Mouse (Mus musculus): Measurements from ENCODE around the gene Syngr2. TPM values are rescaled to one million over a fixed set of nuclear protein-coding genes. Genes with fewer than 3 reads are reported as not detected.
"Not testable (repeated sequence)": the region's sequence is repeated elsewhere in the genome, so short reads cannot be mapped to it uniquely, and the experiment has no call there.

Gene Syngr2
- total RNA-seq, 2 experiments from 2014 or later: 60.2 to 69.5 TPM

DNA sequence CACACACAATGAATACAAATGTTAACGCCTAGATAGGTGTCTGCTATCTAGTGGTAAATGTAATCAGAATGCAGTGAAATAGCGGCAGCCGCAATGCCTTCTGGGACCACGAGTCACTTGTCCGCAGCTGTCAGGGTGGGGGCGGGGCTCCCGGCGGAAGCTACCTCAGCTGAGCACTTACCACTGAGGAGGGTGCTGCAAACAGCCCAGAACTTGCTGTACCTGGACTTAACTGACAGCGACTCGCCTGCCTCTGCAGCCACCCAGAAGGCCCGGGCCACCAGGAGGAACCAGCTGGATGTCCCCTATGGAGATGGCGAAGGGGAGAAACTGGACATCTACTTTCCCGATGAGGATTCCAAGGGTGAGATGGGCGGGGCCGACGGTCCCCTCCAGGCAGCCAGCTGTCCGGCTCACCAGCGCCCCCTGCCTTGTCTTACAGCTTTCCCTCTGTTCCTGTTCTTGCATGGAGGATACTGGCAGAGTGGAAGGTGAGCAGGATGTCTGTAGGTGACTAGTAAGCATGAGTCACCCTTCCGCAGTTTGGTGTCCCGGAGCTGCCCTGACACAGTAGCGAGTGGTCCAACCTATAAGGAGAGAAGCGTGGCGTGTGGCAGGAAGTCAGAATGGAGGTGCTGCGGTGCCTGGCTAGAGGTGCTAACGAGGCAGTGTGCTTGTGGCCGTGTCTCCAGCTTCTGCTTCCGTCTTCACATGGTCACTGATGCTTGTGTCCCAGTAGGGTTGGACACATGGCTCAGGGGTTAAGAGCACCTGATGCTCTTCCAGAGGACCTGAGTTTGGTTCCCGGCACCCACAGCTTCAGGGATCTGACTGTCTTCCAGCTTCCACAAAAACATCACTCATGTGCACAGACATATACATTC, 22.9 kb downstream of the Syngr2 start:
- peak; percentile 78 for DNase-seq

DNA sequence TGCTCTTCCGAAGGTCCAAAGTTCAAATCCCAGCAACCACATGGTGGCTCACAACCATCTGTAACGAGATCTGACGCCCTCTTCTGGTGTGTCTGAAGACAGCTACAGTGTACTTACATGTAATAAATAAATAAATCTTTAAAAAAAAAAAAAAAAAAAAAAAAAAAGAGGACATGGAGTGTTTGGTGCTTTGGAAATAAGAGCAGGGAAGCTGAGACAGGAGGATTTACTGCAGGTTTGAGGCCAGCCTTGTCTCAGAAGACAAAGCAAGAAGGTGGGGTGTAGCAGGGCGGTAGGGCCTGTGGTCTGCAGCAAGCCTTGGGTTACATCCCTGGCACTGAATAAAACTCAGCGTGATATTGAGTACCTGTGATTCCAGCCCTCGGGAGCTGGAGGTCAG, 24.0 kb downstream of the Syngr2 start:
- DNase-seq: not testable (repeated sequence)

DNA sequence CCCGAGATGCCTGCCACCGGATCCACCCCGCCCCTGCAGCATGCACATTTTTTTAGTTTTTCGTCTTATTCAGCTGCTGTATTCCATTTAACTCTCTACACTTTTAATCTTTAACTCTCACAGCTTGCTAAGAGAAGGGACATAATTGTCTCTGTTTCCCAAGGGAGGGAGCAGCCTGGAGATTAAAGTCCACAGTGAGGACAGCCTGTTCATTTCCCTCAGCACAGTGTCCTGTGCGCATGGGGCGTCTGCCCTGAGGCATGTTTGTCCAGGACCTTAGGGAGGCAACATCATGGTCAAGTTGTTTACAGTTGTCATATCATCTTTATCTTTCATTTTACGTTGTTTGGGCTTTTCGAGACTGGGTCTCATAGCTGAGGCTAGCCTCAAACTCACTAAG, 24.6 kb downstream of the Syngr2 start:
- DNase-seq: no peak

DNA sequence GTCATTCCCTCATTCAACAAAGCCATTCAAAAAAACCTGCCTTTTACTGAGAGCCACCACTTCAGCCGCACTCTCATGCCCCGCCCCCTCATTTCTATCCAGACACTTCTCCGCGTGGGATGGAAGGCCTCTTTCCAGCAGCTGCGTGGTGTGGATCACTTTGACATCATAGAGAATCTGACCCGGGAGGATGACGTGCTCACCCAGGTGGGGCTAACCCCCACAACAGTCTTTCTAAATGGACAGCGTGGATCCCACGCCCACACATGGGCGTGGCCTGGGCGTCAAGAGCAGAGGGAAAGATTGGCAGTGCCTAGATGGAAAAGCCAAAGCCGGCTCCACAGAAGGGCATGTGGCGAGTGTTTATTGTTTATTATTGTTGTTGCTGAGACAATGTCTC, 26.8 kb downstream of the Syngr2 start:
- peak; percentile 43 for DNase-seq

DNA sequence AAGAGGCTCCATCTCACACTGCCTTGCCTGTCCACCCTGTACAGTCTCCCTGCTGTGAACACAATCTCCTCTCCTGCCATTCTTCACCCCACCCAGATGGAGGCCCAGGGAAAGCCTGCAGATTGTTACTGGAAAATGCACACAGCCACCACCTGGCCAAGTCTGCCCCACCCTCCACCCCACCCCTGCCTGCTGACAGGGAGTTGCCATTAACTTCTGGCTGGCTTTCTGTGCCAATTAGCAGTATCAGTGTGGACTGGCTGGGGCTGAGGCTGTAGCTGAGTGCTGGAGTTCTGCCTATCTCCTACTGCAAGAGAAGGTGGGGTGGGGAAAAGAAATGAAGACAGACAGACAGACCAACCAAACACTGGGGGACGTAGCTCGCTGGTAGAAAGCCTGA, 29.1 kb downstream of the Syngr2 start:
- no peak for DNase-seq

DNA sequence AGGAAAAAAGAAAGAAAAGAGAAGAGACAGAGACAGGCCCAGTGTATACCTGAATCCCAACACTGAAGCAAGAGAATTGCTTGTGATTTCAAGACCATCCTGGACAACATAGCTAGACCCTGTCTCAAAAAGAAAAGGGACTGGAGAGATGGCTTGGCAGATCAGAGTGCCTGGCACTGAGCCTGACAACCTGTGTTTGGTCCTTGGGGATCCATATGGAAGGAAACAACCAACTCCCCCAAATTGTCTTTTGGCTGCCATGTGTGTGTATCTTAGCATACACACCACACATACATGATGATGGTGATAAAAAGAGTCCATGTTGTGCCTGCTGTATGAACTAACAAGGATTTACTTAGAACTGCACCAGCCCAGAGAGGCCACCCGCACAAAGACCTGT, 29.6 kb downstream of the Syngr2 start:
- no peak for DNase-seq

DNA sequence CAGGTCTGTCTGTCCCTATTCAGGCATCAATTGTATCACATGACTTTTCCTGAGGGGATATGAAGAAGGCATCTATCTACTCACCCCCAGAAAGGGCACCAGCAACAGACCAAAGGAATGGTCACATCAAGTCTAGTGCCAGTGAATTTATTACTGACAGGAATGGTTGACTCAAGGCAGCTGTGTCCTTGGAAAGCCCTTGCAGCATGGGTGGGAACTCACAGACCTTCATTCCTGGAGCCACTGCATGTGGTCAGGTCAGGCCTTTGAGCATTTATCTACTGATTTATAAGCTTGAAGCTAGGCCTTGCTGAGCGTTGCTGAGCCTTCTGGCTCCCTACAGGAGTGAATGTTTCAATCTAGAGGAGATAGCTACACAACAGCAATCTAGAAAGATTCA, 31.4 kb downstream of the Syngr2 start:
- DNase-seq: no peak

DNA sequence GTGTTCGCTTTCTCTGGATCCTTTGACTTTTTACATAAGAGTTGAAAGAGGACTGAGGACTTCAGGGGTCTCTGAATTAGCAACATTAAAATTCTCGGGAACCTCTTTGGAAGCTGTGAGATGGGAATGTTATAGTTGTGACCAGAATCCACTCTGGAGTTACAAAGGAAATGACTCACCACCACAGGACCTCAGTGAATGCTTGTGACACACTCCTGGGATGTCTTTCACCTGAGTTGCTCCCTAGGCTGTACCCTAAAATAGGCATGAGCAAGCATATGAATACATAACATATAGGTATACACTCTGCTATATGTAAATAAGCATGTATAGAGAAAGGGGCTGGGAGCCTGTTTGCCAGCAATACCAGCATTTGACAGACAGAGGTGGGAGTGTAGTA, 34.0 kb downstream of the Syngr2 start:
- DNase-seq: no peak

DNA sequence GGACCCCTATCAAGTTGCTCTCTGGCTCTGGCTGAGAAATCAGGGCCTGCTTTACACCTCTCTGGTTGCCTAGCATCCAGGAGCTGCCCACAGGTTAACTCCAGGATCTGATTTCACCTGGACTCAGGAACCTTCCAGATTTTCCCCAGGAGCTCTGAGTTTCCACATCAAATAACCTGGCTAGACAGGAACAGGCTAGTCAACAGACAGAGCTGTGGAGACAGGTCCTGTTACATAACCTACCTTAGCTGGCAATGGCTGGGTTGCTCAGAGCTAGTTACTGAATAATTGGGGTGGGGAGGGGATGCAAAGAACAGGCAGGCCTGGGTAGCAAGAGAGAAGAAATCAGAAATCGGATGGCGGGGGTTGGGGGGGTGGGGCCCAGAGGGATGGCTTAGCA, 35.5 kb downstream of the Syngr2 start:
- DNase-seq: no peak

DNA sequence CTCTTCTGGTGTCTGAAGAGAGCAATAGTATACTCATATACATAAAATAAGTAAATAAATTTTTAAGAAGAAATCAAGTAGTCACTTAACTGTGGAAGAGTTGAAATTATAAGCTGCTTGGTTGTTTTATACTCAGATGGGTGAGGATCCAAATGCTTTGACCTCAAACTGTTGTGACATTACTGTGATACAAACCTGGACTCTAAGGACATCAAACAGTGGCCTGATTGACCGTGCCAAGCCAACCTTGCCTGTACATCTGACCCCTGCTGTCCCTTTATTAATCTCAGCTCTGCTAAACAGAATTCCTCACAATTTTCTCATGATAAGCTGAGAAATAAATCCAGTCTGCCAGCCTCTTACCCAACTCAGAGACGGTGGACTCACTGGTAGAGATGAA, 36.2 kb downstream of the Syngr2 start:
- no peak for DNase-seq

DNA sequence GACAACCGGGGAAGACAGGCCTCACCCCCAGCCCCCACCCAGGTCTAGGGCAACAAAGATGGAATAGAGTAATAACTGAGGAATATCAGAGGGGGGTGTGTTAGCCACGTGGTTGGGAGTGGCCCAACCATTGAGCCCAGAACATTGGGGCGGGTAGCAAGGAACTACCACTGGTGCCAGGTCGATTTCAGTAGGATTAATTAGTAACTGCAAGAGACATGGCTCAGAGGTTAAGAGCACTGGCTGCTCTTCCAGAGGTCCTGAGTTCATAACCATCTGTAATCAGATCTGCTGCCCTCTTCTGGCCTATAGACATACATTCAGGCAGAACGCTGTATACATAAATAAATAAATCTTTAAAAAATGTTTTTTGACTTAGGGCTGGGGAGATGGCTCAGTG, 37.2 kb downstream of the Syngr2 start:
- DNase-seq: no peak

DNA sequence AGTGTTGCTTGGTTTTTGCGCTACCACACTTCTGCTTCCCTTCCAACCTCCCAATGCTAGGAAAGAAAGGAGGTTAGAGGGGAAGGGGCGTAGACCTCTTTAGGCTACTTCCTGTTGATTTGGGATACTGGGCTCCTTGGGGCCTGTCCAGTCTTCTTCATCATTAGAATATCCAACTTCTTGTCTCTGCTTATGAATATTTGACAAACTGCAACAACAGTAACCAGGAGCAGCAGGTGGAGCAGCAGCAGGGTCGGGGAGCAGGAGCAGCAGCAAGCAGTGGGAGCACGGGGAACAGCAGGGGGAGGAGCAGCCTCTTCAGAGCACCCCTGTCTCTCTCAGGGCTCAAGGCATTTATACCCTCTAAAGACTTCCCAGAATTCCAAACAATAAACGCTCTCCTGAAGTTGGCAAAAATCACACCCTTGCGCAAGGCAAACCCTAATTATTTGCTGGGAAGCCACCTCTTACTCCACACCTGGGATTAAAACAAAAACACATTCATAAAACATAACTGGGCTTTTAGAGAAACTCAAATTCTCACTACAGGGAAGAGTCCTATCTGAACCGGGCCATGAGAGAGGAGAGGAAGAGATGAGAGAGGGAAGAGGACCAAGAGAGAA, 38.2 kb downstream of the Syngr2 start:
- DNase-seq: no peak

DNA sequence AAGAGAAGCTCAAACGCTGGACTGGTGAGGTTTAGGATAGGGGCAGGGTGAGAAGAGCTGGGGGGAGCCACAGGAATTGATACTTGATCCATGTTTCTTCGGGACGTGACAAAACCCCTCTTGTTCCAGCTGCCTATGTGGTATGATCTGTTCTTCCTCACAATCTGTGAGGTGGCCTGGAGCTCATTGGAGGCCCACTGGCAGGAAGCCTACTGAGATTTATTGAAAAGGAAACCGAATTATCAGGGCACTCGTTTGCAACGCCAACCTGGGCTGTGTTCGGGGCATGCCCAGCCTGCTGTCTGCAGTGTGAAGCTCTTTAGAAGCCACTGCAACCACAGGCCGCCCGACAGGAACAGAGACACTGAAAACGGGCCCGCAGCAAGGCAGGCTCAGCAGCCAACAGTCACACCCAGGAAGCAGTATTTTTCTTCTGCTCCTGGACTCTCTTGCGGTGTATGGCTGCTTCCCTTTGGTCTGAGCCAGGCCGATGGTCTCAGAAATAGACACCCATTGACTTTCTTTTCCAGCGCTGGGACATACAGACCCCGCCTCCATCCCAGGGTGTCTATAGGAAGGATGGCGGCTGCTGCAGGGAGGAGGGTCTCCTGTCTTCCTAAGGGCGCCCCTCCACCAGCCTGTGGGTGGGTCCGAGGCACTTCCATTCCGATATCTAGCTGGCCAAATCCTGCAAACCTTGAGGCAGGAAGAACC, 39.0 kb downstream of the Syngr2 start:
- DNase-seq: peak; percentile 56

DNA sequence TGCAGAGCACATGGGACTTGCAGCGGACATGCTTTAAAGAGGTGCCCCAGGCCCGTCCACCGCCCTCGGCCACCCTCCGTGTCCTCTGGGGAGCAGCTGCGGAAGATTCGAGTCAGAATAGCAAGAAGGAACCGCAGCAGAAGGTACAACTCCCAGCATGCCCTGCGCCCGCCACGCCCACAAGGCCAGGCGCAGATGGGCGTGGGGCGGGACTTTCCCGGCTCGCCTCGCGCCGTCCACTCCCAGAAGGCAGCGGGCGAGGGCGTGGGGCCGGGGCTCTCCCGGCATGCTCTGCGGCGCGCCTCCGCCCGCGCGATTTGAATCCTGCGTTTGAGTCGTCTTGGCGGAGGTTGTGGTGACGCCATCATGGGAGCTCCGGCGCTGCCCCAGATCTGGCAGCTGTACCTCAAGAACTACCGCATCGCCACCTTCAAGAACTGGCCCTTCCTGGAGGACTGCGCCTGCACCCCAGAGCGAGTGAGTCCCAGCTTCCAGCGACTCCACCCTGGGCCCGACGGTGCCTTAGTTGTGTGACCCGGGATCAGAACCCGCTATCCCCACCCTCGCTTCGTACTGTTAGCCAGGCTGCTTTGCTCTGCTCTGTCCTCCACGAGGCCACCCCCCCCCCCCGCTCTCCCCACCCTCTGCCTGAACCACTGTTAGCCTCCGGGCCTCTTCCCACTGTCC, 39.7 kb downstream of the Syngr2 start, which contains the start of gene Birc5:
Gene Birc5 (plus strand): TSS at position 267 of the 687 bp plus-strand sequence.
- peak; percentile 98 for DNase-seq

DNA sequence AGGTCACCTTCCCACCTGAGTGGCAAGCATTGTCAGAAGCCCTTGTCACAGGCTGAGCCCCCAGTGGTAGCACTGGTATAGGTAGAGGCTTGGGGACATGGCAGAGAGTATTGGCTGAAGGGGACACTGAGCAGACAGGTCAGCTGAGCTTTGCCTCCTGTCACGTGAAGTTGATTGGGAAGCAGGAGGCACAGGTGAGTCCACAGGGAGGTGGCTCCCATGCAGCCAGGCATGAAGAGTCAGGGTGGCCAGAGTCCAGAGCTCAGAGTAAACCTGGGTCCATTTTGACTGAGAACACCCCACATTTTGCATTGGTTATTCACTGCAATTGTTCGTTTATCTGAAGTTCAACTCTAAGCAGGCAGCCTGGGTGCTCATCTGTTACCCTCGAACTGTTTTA, 43.4 kb downstream of the Syngr2 start:
- no peak for DNase-seq

DNA sequence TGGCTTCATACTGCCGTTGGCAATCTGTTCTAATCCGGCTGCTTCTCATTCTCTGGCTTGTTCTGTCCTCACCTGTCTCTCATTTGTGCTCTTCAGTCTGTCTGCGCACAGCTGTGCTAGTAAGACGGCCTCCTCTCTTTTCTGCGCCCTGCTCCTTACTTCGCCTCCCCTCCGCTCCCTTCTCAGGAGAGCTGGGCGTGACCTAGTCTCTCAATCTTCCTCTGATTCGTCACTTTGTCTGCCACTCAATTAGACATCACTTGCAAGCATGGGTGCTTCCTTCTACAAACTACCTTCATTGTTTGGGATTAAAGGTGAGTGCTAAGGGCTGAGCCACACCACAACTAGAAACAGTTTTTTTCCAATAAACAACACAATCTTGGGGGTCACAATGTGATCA, 44.8 kb downstream of the Syngr2 start:
- no peak for DNase-seq

DNA sequence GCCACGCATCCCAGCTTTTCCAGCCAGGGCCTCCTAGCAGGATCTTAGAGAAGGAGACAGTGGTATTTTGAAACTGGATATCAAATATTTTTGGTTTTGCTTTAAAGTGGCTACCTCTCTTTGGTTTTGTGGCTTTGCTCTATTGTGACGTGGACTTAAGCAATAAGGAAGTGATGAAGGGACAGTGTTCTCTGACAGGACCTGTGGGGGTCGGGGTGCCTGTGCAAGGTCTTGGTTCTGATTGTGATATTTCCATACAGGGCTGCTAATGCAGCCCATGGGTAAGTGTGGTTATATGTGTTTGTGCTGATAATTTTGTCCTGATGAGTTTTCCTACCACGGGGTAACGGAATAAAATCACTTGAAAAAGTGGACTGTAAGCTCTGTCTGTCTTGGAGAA, 45.9 kb downstream of the Syngr2 start:
- no peak for DNase-seq

DNA sequence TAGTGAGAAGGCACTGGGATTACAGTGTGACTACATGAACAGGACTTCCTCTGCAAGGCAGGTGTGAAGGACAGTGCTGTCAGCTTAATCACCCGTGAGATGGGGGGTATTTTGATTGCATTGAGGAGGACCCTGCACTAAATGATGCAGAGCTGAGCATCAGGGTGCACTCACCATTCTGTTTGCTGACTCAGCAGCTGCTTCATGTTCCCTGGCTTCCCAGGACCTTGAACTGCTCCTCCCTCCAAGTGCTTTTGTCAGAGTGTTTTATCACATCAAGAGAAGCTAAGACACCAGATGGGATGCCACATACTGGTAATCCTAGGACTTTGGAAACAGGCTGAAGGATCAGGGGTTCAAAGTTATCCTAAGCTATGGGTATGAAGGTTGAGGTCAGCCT, 46.5 kb downstream of the Syngr2 start:
- no peak for DNase-seq

DNA sequence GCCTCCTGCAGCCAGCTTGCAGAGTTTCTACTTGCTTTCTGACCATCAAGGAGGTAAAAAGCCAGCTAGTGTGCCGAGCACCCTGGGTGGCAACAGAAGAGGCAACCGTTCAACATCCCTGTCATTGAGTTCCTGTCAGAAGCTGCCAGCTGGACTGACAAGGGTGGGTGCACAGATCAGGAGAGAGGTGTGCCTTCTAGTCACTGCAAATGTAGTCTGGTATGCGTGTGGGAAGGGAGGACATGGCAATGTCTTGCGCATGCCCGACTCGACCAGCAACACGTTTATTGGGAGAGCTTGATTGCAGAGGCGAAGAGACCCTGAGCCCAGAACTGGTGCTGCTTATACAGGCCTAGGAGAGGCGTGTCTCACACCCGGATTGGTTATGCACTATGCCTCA, 48.0 kb downstream of the Syngr2 start:
- DNase-seq: no peak

DNA sequence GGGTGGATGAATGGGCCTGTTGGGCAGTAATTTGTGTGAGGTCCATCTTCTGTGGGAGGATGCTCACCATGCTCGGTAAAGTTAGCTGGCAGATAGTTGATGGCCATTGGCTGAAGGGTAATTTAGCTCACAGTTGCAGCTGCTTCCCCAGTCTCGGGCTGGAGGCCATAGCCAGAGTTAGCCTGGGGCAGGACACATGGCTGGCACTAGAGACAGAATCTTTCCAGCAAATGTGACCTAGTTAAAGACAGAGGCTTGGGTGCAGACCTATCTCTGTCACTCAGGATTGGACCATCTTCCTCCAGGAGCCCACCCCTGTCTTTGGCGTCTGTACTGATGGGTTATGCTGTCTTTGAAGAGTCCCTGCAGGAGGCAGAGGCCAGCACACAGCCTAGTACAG, 48.9 kb downstream of the Syngr2 start:
- no peak for DNase-seq

DNA sequence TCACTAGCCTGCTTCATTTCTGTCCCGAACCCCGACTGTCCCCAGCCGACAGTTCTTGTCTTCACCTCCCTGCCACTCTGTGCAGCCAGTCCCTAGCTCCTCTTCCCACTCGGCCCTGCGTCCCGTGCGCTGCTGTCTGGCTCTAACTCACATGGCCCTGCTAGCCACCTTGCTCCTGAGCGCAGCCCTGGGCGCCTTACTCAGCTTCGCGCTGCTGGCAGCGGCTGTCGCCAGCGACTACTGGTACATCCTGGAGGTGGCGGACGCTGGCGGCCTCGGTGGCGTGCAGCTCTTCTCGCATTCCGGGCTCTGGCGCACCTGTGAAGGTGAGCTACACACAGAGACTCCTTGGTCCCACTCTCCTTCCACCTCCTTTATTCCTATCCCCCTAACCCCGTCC, 51.1 kb downstream of the Syngr2 start, which contains the start of gene Tmem235:
Gene Tmem235 (plus strand): TSS at position 152 of the 400 bp plus-strand sequence.
- no peak for DNase-seq

DNA sequence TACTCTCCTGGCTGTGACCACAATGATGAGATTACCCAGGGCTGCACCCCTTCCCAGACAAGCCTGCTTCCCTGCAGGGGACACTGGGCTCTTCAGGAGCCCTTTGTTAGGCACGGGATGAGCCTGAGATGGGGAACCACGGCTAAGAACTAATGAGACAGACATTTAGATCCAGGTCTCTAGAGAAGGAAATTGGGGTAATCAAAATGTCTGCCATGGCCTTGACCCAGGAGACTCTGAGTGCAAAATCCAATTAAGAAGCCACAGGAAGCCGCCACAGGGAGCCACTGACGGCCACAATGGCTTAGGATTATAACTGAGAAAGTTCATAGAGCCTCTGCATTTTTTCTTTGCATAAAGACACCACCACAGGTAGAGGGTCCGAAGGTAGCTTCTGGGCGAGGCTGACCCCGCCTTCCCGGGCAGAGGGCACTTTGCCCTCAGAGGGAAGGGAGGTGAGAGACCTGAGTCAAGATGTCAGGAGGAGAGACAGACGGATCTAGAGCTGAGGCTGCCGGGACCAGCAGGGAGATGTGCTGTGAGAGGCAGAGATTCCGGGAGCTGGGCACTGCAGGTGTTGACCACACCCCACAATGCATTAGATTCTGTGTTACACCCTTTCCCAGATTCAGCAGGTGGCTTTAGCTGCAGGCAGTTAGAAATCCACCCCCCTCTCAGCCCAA, 53.8 kb downstream of the Syngr2 start:
- DNase-seq: no peak
